Mouse (Mus musculus): ENCODE measurements around the gene Mpo.

DNA sequence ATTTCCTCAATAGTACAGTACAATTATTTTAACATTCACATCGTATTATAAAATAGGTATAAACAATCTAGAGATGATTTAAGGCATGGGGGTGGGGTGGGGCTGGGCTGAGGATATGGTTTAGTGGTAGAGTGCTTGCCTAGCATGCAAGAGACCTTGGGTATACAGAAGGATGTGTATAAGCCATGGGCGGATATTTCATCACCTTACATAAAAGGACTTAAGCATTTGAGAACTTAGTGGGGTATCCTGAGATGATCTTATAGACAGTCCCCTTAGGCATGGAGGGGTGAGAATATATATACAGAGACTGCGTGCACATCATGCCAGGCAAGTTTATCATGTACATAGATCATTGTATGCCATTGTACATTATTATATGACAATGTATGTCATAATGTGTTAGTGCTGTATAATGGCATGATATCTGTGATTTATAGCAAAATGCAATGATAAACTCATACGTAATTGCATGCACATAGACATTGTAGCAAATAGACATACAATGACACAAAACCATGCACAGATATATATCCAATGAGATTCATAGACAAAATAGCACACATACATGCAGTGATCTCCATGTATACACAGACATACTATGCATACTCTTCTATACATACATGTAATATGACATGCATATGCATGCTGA lies 34.3 kb upstream of the Mpo start:
- TF ChIP-seq EP300 (IDR thresholded peaks at IDR 0.05; ENCODE audit: low read depth), result no peak
- TF ChIP-seq CTCF (IDR thresholded peaks at IDR 0.05; ENCODE audit: low read depth), result no peak

Measured in liver, embryonic 14.5 days (tissue).